Mouse (Mus musculus) megakaryocyte, adult 5-6 weeks (primary cell): Measurements from ENCODE around the gene Rabl2. TPM values are rescaled to one million over a fixed set of nuclear protein-coding genes. Genes with fewer than 3 reads are reported as not detected.
A peak's percentile ranks its signal among the peaks of the same experiment; 100 is the strongest.

Experiments
- ATAC-seq: 2 replicates; pipeline ENCODE4 v1.8.0; 2016; ENCODE audit warnings: mild to moderate bottlenecking, inconsistent platforms; ENCODE audit not compliant: poor library complexity, severe bottlenecking
- total RNA-seq, 2 experiments: library from RNA; stranded (forward) in 1 of 2; stranded (reverse) in 1 of 2; fragments of 153-499, 151-499 nt in 1 of 2; fragments of 221-1000, 200-1000 nt in 1 of 2; gene quantifications; 2 replicates each; pipeline versions ENCODE4 v1.2.3 to v1.2.4; 2015 to 2017

The Rabl2 gene
- 2.7 and 5.0 TPM in 2 replicates for total RNA-seq (2015)
- 1.1 and 1.6 TPM in 2 replicates for total RNA-seq (2017)

- peak; percentile 99 for ATAC-seq
Measured at GRCm38 (mm10) chr15:89591723-89592455, at the start of gene Rabl2. Gene Rabl2, minus strand, starts transcription at chr15:89591923.

GRCm38 (mm10) chr15:89623626-89623959 is 31.9 kb upstream of the Rabl2 start:
- ATAC-seq = peak; percentile 69; the same call in 1 of the 2 replicates

GRCm38 (mm10) chr15:89622959-89623625 is 31.4 kb upstream of the Rabl2 start:
- ATAC-seq = no peak

DNA sequence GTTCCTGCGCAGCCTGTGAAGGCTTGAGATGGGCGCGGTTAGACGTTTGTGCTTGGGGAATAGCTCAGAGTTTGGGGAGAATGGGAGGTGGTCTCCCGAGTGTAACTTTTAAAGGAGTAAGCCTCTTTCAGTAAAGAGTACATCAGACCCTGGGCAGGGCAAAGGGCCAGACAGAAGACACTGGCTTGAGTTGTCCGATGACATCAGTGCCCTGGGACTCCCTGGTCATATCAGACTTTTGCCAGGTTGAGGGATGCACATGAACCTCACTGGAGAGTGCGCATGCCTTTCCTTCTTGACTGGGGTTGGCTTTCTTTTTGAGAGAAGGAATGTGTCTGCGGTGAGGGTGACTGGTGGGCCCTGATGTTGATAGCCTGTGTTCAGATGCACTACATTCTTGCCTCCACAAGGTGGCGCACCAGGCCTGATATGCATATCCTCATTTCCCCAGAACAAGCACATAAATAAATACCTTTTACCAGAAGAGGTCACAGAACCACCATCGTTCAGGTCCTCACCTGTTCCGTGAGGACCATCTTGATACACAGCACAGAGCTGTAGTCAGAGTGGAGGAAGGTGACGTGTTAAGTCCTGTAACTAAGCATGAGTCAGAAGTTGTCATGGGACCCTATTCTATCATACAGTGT is 30.7 kb upstream of the Rabl2 start:
- ATAC-seq = no peak

DNA sequence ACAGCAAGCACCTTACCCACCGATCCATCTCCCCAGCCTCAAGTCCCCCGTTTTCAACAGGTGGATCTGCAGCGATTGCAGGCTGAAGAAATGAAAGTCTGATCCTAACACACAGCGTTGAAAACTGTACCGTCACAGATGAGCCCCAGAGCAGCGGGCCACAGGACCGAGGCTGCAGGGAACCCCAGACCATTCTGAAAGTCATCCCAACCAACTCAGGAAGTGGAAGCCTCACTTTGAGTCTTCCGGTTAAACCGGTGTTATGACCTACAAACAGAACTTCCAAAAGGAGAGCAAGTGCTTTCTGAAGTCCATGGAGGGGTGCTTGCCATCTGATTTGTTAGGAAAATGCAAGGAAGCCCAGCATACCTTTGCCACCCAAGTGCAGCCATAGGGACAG is 16.2 kb upstream of the Rabl2 start:
- peak; percentile 56 for ATAC-seq

GRCm38 (mm10) chr15:89607480-89607879 is 15.8 kb upstream of the Rabl2 start:
- ATAC-seq = no peak

- no peak for ATAC-seq
Measured at GRCm38 (mm10) chr15:89605822-89606570, 14.3 kb upstream of the Rabl2 start.

- no peak for ATAC-seq
Measured at GRCm38 (mm10) chr15:89592548-89592947, 825 bp upstream of the Rabl2 start.

DNA sequence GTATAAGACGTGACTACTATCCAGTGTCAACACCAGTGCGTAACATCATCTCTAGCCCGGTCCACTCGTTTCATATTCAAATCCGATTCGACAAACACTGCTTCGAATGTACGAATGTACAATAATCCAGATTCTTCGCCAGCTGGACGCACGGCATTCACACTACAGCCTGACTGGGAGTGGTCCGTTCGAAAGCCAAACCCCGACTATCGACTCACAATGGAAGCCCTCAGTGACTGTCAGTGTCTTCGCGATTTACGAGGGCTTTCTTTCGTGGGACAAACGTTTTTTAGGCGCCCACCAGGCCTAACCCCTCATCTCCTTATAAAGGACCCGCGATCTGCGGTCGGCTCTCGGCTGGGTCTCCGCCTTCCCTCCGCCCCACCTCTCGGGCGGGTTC is 406 bp downstream of the Rabl2 start:
- ATAC-seq = peak; percentile 7; the same call in 1 of the 2 replicates

DNA sequence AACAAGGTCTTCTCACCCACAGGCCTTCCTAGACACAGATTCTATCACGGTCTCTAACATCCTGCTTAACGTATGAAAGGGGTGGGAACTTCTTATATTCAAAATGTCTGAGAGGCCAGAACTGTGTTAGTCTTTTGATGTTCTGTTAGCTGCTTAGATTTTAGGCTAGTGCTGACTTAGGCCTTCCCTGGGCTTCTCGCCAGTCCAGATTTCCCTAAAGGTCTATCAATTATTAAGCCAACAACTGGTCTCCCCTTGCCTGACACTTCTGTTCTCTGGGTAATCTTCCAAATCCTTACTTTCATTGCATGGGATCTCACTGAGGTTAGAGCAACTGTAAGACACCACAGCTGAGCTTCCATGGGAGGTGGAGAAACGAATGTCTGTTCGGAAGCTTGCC is 2.6 kb downstream of the Rabl2 start:
- no peak for ATAC-seq

DNA sequence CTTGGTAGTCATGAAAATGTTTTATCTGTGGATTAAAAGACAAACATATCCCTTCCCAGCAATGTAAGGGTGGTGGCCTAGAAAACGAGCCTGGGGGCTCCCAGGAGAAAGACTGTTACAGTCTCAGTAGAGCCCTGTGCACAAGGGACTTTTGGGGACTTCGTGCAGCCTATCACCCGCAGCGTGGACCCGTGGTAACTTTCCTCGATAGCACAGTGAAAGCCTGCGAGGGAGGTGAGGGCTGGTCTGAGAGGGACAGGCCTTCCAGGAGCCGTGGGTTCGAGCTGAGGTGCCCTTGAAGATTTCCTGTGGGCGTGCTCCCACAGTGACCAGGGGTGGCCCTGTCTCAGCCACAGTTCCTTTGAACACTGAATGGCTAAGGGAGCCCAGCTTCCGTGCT is 6.1 kb downstream of the Rabl2 start:
- no peak for ATAC-seq

DNA sequence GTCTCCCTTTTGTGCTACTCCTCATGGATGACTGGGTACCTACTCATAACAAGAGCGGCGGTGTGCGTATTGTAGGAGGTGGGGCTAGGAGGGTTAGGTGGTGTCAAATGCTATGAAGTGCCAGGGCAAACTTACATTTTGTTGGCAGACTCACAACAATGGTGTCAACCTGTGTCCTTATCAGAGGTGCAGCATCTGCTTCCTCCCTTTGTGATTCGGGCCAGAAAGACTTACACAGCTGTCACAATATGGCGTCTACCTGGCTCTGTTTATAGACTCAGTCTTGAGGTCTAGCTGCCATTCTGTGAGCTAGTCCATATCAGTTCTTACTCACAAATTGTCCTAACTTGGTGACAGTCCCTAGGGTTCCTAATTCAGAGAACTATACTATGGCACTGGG is 6.6 kb downstream of the Rabl2 start:
- no peak for ATAC-seq

GRCm38 (mm10) chr15:89582494-89582893 is 9.2 kb downstream of the Rabl2 start:
- ATAC-seq = no peak

DNA sequence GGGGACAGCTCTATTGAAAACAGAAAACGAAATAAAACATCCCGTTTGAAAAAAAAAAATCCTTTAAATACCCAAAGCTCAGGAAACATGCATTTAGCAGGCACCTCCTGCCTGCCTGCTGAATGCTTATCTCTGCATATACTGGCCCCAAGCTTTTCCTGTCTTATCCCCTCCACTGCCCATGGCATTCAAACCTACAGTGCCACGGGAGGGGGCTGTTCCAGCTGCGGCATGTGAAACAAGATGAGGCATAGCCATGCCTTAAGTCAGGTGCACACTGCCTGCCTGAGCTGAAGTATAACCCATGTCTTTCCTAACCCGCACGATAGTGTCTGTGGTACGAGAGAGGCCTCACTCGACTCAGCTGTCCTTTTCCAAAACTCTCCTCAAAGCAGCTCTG is 19.6 kb downstream of the Rabl2 start:
- no peak for ATAC-seq

GRCm38 (mm10) chr15:89568114-89568513 is 23.6 kb downstream of the Rabl2 start, which contains the start of gene Acr:
Gene Acr, plus strand, starts transcription at chr15:89568326.
- no peak for ATAC-seq

- no peak for ATAC-seq
Measured at GRCm38 (mm10) chr15:89559202-89559731, 32.5 kb downstream of the Rabl2 start.

GRCm38 (mm10) chr15:89557996-89558390 is 33.7 kb downstream of the Rabl2 start:
- ATAC-seq = no peak

DNA sequence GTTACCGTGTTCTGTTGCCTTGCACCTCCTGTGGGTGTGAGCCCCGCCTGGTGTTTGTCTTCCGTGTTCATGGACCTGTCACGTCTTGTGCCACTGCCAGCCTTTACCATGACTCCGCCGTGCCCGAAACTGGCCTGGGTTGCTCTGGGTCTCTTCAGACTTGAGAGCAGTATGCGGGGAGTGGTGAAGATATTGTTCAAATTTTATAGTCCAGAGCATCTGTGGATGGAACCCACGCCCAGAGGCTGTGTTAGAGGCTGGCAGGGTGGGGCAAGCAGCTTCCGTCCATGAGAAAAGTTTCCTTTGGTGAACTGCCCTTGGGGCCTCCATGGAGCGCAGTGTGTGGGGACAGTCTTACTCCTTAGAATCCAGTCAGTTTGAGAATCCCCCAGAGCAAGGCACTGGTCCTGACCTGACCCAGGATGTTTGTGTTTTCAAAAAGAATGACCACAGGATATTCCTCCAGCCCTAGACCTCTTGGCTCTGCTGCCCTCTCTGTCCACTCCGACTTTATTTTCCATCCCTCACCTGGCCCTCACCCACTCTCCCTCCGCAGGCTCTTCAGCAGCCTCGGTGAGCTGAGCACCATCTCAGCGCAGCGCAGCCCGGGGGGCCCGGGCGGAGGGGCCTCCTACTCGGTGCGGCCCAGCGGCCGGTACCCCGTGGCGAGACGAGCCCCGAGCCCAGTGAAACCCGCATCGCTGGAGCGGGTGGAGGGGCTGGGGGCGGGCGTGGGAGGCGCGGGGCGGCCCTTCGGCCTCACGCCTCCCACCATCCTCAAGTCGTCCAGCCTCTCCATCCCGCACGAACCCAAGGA is 34.3 kb downstream of the Rabl2 start:
- ATAC-seq = no peak

DNA sequence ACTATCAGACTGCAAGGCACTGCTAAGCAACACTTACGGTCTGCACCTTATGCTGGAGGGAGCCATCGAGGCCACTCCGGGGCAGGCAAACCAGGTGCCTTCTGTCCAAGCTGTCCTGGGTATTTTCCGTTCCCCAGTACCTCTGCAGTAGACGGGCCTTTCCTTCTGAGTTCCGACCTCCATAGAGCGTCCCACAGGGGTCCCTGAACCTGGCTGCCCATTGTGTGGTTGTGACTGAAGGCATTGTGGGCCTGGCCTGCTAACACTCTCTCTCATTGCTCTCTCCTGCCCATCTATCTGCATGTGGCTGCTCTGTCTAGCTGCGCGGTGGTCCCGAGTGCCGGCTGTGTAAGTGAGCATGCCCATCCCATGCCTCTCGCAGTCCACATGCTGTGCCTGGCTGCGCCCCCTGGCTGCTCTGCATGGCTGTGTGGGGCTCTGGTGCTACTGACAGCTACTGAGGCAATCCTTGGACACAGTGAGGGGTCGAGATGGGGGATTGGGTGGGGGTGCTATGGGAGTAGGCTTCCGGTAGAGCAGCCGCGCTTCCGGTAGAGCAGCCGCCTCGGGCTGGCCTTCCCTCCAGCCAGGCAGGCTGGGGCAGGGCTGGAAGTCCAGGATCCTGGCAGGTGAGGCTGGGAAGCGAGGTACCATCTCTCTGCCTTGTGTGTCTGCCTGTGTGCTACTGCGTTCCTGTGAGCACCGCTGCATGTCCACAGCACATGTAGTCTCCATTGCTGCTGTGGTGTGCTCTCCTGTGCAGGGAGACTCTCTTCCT is 35.1 kb downstream of the Rabl2 start:
- ATAC-seq = no peak
